Mouse (Mus musculus): Measurements from ENCODE around the gene Rprd1b.

DNA sequence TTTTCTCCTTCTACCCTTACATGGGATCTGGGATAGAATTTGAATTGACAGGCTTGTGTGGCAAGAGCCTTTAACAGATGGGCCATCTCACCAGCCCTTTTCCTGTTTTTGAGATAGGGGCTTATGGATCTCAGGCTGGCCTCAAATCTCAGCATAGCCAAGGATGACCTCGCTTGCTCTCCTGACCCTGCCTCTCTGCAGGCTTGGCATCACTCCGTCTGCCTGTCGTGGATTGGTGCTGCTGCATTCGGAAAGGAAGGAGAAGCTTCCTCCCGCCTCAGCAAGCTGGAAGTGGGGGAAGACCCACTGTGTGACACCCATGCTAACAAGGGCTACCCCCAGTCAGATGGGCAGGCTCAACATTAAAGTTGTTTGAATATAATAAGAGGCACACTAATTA, 49.1 kb upstream of the Rprd1b start:
- no peak for TF ChIP-seq POLR2A (IDR thresholded peaks at IDR 0.05; ENCODE audit: insufficient read length, low read depth)
- no peak for TF ChIP-seq TCF12 (IDR thresholded peaks at IDR 0.05; ENCODE audit: insufficient read depth, poor library complexity, severe bottlenecking)
- no peak for TF ChIP-seq REST (IDR thresholded peaks at IDR 0.05; ENCODE audit: insufficient read depth, insufficient read length)
- no peak for TF ChIP-seq MYOG (IDR thresholded peaks at IDR 0.05; ENCODE audit: control insufficient read depth in 1 of 3, insufficient read depth in 1 of 3, insufficient read length in 2 of 3, low read depth in 2 of 3)
- no peak for TF ChIP-seq MAX (IDR thresholded peaks at IDR 0.05; ENCODE audit: low read depth)
- TF ChIP-seq USF1 (IDR thresholded peaks at IDR 0.05; ENCODE audit: low read depth): no peak
